Mouse (Mus musculus): Measurements from ENCODE around the gene Rbm20.

The Rbm20 gene

DNA sequence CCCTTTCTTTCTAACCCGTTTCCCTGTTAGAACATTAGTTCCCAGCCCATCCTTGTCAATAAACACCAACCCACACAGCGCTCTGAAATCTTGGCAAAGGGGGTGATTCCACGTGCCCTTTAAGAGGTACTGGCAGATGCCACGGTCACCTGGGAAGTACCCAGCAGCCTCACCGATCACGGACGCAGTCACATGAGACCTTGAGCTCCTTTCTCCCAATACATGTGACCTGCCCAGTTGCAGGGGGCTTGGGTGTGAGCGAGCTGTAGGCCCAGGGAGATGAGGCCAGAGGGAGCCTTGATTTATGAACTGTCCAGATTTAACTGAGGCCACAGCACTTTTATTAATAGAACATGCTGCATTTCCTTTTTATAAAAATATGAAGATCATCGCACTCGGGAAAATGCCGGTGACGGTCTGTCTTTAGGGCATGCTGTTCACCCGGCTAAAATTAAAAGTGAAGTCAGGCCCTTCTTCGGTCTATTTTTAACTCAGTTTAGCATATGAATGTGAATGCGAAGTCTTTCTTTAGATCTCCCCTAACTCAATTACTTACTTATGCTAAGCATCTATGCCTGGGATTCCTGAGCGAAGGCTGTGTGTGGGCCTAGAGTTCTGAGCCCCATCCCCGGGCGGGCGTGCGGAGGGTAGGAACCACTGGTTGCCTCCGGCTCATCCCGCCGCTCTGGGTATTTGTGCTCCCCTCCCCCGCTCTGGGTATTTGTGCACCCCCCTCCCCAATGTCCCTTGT lies 20.4 kb downstream of the Rbm20 start:
- TF ChIP-seq CTCF (conservative IDR thresholded peaks at IDR 0.05; ENCODE audit: low read length) (no peak), NANOG (IDR thresholded peaks at IDR 0.05; ENCODE audit: borderline replicate concordance, low read length) (no peak), POU5F1 (IDR thresholded peaks at IDR 0.05; ENCODE audit: borderline replicate concordance, low read length) (no peak)
- Histone ChIP-seq H3K36me3 (ENCODE audit: insufficient read depth, low read length) (no peaks in the 10 kb centered on the region), H3K27me3 (ENCODE audit: insufficient read depth, low read length) (peaks cover under 1% of the 10 kb centered on the region; the same call in 1 of the 2 replicates), H3K4me3 (replicated peaks; ENCODE audit: low read length) (peak overlapping the region; percentile 48), H3K4me1 (replicated peaks; ENCODE audit: low read depth, low read length) (peaks cover 58% of the 10 kb centered on the region), H3K9me3 (ENCODE audit: low read length) (peaks cover 14% of the 10 kb centered on the region; the same call in 1 of the 2 replicates)

DNA sequence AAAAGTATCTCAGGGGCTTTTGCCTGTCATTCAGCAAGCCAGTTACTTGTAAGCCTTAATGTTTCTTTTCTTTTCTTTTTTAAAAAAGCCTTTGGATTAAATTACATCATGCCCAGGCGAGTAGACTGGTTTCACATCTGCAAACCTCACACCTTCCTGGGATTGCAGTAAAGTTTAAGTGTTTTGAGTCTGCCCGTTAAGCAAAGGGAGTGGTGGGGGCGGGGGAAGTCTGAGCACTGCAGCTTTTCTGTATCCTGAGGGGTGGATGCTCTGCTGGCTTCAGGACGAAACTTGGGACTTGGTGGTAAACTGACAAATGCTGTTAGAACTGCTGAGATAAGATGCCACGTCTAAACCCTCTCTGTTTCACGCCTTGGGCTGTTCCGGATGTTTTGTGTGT lies 22.6 kb downstream of the Rbm20 start:
- H3K36me3 ChIP-seq (ENCODE audit: insufficient read depth, low read length): no peaks in the 10 kb centered on the region
- peaks cover 14% of the 10 kb centered on the region; the same call in 1 of the 2 replicates for H3K9me3 ChIP-seq (ENCODE audit: low read length)
- no peak for TF ChIP-seq CTCF (conservative IDR thresholded peaks at IDR 0.05; ENCODE audit: low read length)
- no peak for TF ChIP-seq POU5F1 (IDR thresholded peaks at IDR 0.05; ENCODE audit: borderline replicate concordance, low read length)
- TF ChIP-seq NANOG (IDR thresholded peaks at IDR 0.05; ENCODE audit: borderline replicate concordance, low read length): no peak
- H3K4me1 ChIP-seq (replicated peaks; ENCODE audit: low read depth, low read length): peaks cover 61% of the 10 kb centered on the region
- no peak overlapping the region for H3K4me3 ChIP-seq (replicated peaks; ENCODE audit: low read length)
- H3K27me3 ChIP-seq (ENCODE audit: insufficient read depth, low read length): peaks cover 8% of the 10 kb centered on the region

GRCm38 (mm10) chr19:53701434-53701833 lies 24.3 kb downstream of the Rbm20 start:
- Histone ChIP-seq H3K4me3 (replicated peaks; ENCODE audit: low read length) (no peak overlapping the region), H3K36me3 (ENCODE audit: insufficient read depth, low read length) (no peaks in the 10 kb centered on the region), H3K4me1 (replicated peaks; ENCODE audit: low read depth, low read length) (peaks cover 56% of the 10 kb centered on the region), H3K27me3 (ENCODE audit: insufficient read depth, low read length) (peaks cover 12% of the 10 kb centered on the region), H3K9me3 (ENCODE audit: low read length) (peaks cover 14% of the 10 kb centered on the region; the same call in 1 of the 2 replicates)
- TF ChIP-seq POU5F1 (IDR thresholded peaks at IDR 0.05; ENCODE audit: borderline replicate concordance, low read length) (no peak), NANOG (IDR thresholded peaks at IDR 0.05; ENCODE audit: borderline replicate concordance, low read length) (no peak), CTCF (conservative IDR thresholded peaks at IDR 0.05; ENCODE audit: low read length) (no peak)

DNA sequence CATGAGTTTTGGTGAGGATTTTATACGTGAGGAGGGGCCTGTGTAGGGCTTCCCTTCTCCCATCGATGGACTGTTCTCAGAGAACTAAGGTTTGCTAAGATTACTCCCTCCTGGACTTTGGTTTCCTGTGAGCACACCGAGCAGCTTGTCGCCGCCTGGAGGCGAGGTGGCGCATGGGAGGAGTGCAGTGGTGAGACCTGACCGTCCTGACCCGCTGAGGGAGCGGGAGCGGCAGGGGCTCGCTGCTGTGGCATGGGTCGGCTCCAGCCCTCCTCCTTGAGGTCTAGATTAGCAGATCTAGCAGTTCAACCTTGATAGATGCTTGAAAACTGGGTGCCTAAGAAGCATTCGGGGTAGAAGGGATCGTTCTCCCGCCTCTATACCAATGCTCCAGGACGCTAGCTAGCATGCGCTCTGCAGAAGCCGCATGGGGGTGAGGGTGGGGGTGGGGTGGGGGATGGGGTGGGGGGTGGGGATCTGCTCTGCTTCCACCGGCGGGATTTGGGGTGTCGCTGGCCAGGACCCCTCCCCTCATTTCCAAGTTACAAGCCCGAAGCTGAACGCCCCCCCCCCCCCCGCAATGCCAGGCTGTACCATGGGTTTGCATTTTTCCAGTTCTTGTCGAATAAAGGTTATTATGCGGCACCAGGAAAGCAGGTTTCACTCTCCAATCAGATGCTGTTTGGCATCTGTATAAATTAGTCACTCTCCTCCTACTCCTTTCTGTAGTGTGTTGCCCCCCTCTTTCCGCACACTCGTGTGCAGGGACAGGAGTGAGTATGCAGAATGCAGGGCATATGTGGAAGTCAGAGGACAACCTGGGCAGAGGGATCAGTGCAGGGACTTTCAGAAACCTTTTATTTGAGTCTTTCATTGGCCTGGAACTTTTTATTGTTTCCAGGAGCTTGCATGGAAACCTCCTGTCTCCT lies 28.1 kb downstream of the Rbm20 start:
- H3K36me3 ChIP-seq (ENCODE audit: insufficient read depth, low read length): no peaks in the 10 kb centered on the region
- H3K9me3 ChIP-seq (ENCODE audit: low read length): peaks cover 6% of the 10 kb centered on the region; the same call in 1 of the 2 replicates
- peaks cover 14% of the 10 kb centered on the region for H3K27me3 ChIP-seq (ENCODE audit: insufficient read depth, low read length)
- no peak for TF ChIP-seq NANOG (IDR thresholded peaks at IDR 0.05; ENCODE audit: borderline replicate concordance, low read length)
- TF ChIP-seq POU5F1 (IDR thresholded peaks at IDR 0.05; ENCODE audit: borderline replicate concordance, low read length): no peak
- TF ChIP-seq CTCF (conservative IDR thresholded peaks at IDR 0.05; ENCODE audit: low read length): peak; percentile 53
- peak overlapping the region; percentile 70 for H3K4me3 ChIP-seq (replicated peaks; ENCODE audit: low read length)
- H3K4me1 ChIP-seq (replicated peaks; ENCODE audit: low read depth, low read length): peaks cover 28% of the 10 kb centered on the region

- Histone ChIP-seq H3K9me3 (ENCODE audit: low read length) (peaks cover 6% of the 10 kb centered on the region; the same call in 1 of the 2 replicates), H3K36me3 (ENCODE audit: insufficient read depth, low read length) (no peaks in the 10 kb centered on the region), H3K4me1 (replicated peaks; ENCODE audit: low read depth, low read length) (peaks cover 32% of the 10 kb centered on the region), H3K27me3 (ENCODE audit: insufficient read depth, low read length) (peaks cover 6% of the 10 kb centered on the region; the same call in 1 of the 2 replicates), H3K4me3 (replicated peaks; ENCODE audit: low read length) (no peak overlapping the region)
- TF ChIP-seq CTCF (conservative IDR thresholded peaks at IDR 0.05; ENCODE audit: low read length) (no peak), POU5F1 (IDR thresholded peaks at IDR 0.05; ENCODE audit: borderline replicate concordance, low read length) (no peak), NANOG (IDR thresholded peaks at IDR 0.05; ENCODE audit: borderline replicate concordance, low read length) (no peak)
These were observed 31.3 kb downstream of the Rbm20 start for GRCm38 (mm10) chr19:53708401-53708800.

- H3K36me3 ChIP-seq (ENCODE audit: insufficient read depth, low read length): no peaks in the 10 kb centered on the region
- peaks cover 22% of the 10 kb centered on the region for H3K4me1 ChIP-seq (replicated peaks; ENCODE audit: low read depth, low read length)
- H3K4me3 ChIP-seq (replicated peaks; ENCODE audit: low read length): no peak overlapping the region
- no peak for TF ChIP-seq CTCF (conservative IDR thresholded peaks at IDR 0.05; ENCODE audit: low read length)
- no peak for TF ChIP-seq POU5F1 (IDR thresholded peaks at IDR 0.05; ENCODE audit: borderline replicate concordance, low read length)
- peaks cover 3% of the 10 kb centered on the region; the same call in 1 of the 2 replicates for H3K27me3 ChIP-seq (ENCODE audit: insufficient read depth, low read length)
- H3K9me3 ChIP-seq (ENCODE audit: low read length): peaks cover 6% of the 10 kb centered on the region; the same call in 1 of the 2 replicates
These were observed 33.8 kb downstream of the Rbm20 start for GRCm38 (mm10) chr19:53710861-53711260.

DNA sequence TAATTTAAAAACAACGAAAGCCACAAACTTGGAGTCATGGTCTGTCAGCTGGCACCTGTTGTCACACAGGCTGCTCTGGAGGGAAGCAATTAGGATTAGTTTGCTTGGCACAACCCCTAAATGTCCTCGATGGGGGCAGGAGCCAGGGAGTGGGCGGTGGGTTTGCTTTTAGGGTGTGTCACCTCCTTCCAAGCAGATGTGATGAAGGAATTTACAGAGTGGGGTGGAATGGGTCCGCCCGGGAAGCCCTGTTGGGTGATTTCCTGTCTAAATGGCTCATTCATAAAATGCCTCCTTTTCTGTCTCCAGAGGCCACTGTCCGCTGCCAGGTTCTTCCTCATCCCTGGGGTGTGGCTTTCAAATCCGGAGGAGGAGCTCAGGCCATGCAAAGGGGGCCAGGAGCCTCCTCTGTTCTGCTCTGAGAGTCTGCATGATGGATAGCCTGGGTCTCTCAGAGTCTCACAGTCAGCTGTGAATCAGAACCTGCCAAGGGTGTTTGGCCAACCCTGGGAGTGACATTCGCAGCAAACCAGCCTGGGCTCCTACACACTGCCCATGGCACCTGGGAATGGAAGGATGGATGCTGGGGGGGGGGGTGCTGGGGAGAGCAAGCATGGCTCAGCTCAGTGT lies 34.3 kb downstream of the Rbm20 start:
- peaks cover 22% of the 10 kb centered on the region for H3K4me1 ChIP-seq (replicated peaks; ENCODE audit: low read depth, low read length)
- H3K36me3 ChIP-seq (ENCODE audit: insufficient read depth, low read length): no peaks in the 10 kb centered on the region
- H3K27me3 ChIP-seq (ENCODE audit: insufficient read depth, low read length): peaks cover 2% of the 10 kb centered on the region; the same call in 1 of the 2 replicates
- TF ChIP-seq CTCF (conservative IDR thresholded peaks at IDR 0.05; ENCODE audit: low read length) (no peak), NANOG (IDR thresholded peaks at IDR 0.05; ENCODE audit: borderline replicate concordance, low read length) (no peak), POU5F1 (IDR thresholded peaks at IDR 0.05; ENCODE audit: borderline replicate concordance, low read length) (no peak)
- H3K9me3 ChIP-seq (ENCODE audit: low read length): peaks cover 6% of the 10 kb centered on the region; the same call in 1 of the 2 replicates
- H3K4me3 ChIP-seq (replicated peaks; ENCODE audit: low read length): 0 out of 2 replicates have a peak overlapping the region, but pooled peaks have one; percentile 26
